In genomic region chr1:193678448-193678847, GRCm38 (mm10) we compare ENCODE assay signal across 23 mouse cellular contexts.
A peak's percentile ranks its signal among the peaks of the same experiment; 100 is the strongest.
DNase-seq lines count a peak whose midpoint lies in the region; ATAC-seq lines count a peak whose summit lies in the region.
"Had no signal": no experiment of that assay in that cellular context is flagged by ENCODE, and none has a peak within 500 bp of the region (broad histone marks: within the 10 kb centered on the region; RNA-seq: fewer than 3 reads in every experiment).

No protein-coding gene starts in this region.

- no peak overlapping the region for H3K9ac ChIP-seq in liver, embryonic 16.5 days (ENCODE audit: low read depth, low read length)
- no peak overlapping the region for H3K9ac ChIP-seq in liver, embryonic 12.5 days
- no peak overlapping the region for H3K9ac ChIP-seq in kidney, embryonic 14.5 days (ENCODE audit: low read depth, low read length)
- H3K9ac ChIP-seq: embryonic facial prominence, embryonic 13.5 days; embryonic facial prominence, embryonic 15.5 days; forebrain, embryonic 12.5 days had no signal

- H3K27ac ChIP-seq in liver, embryonic 16.5 days (ENCODE audit: low read length): no peak overlapping the region
- H3K27ac ChIP-seq in liver, embryonic 12.5 days: no peak overlapping the region
- H3K27ac ChIP-seq in kidney, embryonic 14.5 days (ENCODE audit: low read depth, low read length): no peak overlapping the region
- H3K27ac ChIP-seq: embryonic facial prominence, embryonic 13.5 days; embryonic facial prominence, embryonic 15.5 days; forebrain, embryonic 10.5 days; forebrain, embryonic 12.5 days had no signal

- no peaks in the 10 kb centered on the region for H3K4me1 ChIP-seq in liver, embryonic 16.5 days (ENCODE audit: control insufficient read depth, low read depth, low read length)
- no peaks in the 10 kb centered on the region for H3K4me1 ChIP-seq in liver, embryonic 12.5 days
- no peaks in the 10 kb centered on the region for H3K4me1 ChIP-seq in kidney, embryonic 14.5 days (ENCODE audit: control insufficient read depth, insufficient read depth, low read length)
- H3K4me1 ChIP-seq: embryonic facial prominence, embryonic 15.5 days had no signal

- no peaks in the 10 kb centered on the region for H3K36me3 ChIP-seq in liver, embryonic 16.5 days (ENCODE audit: control insufficient read depth, insufficient read depth)
- H3K36me3 ChIP-seq in liver, embryonic 12.5 days: no peaks in the 10 kb centered on the region
- H3K36me3 ChIP-seq in kidney, embryonic 14.5 days (ENCODE audit: control insufficient read depth, insufficient read depth, low read length): no peaks in the 10 kb centered on the region
- H3K36me3 ChIP-seq: embryonic facial prominence, embryonic 13.5 days; embryonic facial prominence, embryonic 15.5 days; forebrain, embryonic 10.5 days; forebrain, embryonic 12.5 days had no signal

- no peak overlapping the region for H3K4me3 ChIP-seq in liver, embryonic 16.5 days (ENCODE audit: low read depth, low read length)
- H3K4me3 ChIP-seq in liver, embryonic 12.5 days: no peak overlapping the region
- H3K4me3 ChIP-seq in kidney, embryonic 14.5 days (ENCODE audit: low read length): no peak overlapping the region
- H3K4me3 ChIP-seq: embryonic facial prominence, embryonic 13.5 days; embryonic facial prominence, embryonic 15.5 days; forebrain, embryonic 10.5 days; forebrain, embryonic 12.5 days had no signal

- H3K9me3 ChIP-seq in liver, embryonic 16.5 days (replicated peaks; ENCODE audit: control insufficient read depth, low read length): no peaks in the 10 kb centered on the region
- H3K9me3 ChIP-seq in liver, embryonic 12.5 days (replicated peaks): no peaks in the 10 kb centered on the region
- H3K9me3 ChIP-seq in kidney, embryonic 14.5 days (ENCODE audit: control insufficient read depth, low read length): no peaks in the 10 kb centered on the region
- H3K9me3 ChIP-seq: embryonic facial prominence, embryonic 13.5 days; embryonic facial prominence, embryonic 15.5 days; forebrain, embryonic 10.5 days; forebrain, embryonic 12.5 days had no signal

- H3K4me2 ChIP-seq in liver, embryonic 16.5 days (ENCODE audit: low read depth, low read length): no peak overlapping the region
- no peak overlapping the region for H3K4me2 ChIP-seq in liver, embryonic 12.5 days
- H3K4me2 ChIP-seq in kidney, embryonic 14.5 days (replicated peaks; ENCODE audit: low read depth, low read length): no peak overlapping the region
- H3K4me2 ChIP-seq: embryonic facial prominence, embryonic 13.5 days; embryonic facial prominence, embryonic 15.5 days; forebrain, embryonic 12.5 days had no signal

- DNase-seq in thymus, postnatal 25 days: no peak
- DNase-seq: adrenal gland, adult 2 months; adrenal gland, postnatal 10 days; adrenal gland, postnatal 25 days; cerebellum, adult 11 months; cerebellum, adult 18-20 months; cerebellum, adult 8-10 months; cerebellum, adult 9-11 months; cerebellum, postnatal 14 days; cerebellum, postnatal 36 days; embryo, embryonic 11 days had no signal

- no peaks in the 10 kb centered on the region for H3K27me3 ChIP-seq in liver, embryonic 16.5 days (ENCODE audit: control insufficient read depth, insufficient read depth, low read depth, low read length)
- H3K27me3 ChIP-seq in liver, embryonic 12.5 days (replicated peaks): no peaks in the 10 kb centered on the region
- no peaks in the 10 kb centered on the region for H3K27me3 ChIP-seq in kidney, embryonic 14.5 days (ENCODE audit: control insufficient read depth, insufficient read depth, low read length)
- H3K27me3 ChIP-seq: embryonic facial prominence, embryonic 13.5 days; embryonic facial prominence, embryonic 15.5 days; forebrain, embryonic 12.5 days had no signal

- 58% methylated on average over 2 of the region's 2 CpGs for WGBS in liver, embryonic 16.5 days (ENCODE audit: insufficient replicate concordance)
- WGBS in liver, embryonic 12.5 days (ENCODE audit: insufficient replicate concordance): 69% methylated on average over 2 of the region's 2 CpGs
- WGBS in kidney, embryonic 14.5 days: 94% methylated on average over 2 of the region's 2 CpGs

- peak; percentile 71 for ATAC-seq in liver, embryonic 16.5 days (ENCODE audit: low read depth)
- ATAC-seq in liver, embryonic 12.5 days: no peak
- peak; percentile 46; the same call in 1 of the 2 replicates for ATAC-seq in erythroblast, adult 5-6 weeks (replicated peaks; ENCODE audit: low FRiP score, poor library complexity, severe bottlenecking)
- peak; percentile 69 for ATAC-seq in erythroid progenitor cell, adult 5-6 weeks (replicated peaks; ENCODE audit: low FRiP score, poor library complexity, severe bottlenecking)
- 0 out of 2 replicates have a peak, but pooled peaks have one; percentile 34 for ATAC-seq in megakaryocyte-erythroid progenitor cell, adult 5-6 weeks (replicated peaks; ENCODE audit: low FRiP score, low TSS enrichment, poor library complexity, severe bottlenecking)
- ATAC-seq in kidney, embryonic 14.5 days (ENCODE audit: low FRiP score, low TSS enrichment): no peak
- ATAC-seq: forebrain, embryonic 14.5 days; forebrain, embryonic 16.5 days had no signal

Comparison
In these comparisons a context has a peak if more than half of its experiments do, and no peak if none do; other contexts are left out.
1. ATAC-seq: peak in liver, embryonic 16.5 days (single experiment), erythroblast, adult 5-6 weeks (single experiment), erythroid progenitor cell, adult 5-6 weeks (single experiment) and megakaryocyte-erythroid progenitor cell, adult 5-6 weeks (single experiment); none in liver, embryonic 12.5 days (single experiment) and kidney, embryonic 14.5 days (single experiment).